Mouse (Mus musculus) hindbrain, embryonic 15.5 days (tissue): ENCODE measurements around the gene 1700013H16Rik. TPM values are rescaled to one million over a fixed set of nuclear protein-coding genes. Genes with fewer than 3 reads are reported as not detected.

Experiments
- ATAC-seq: fragments of 200-750 bp; cut with Nextera tagmentation; 2 replicates; pipeline ENCODE4 v1.8.0; 2017; ENCODE audit warnings: low read depth, moderate number of reproducible peaks, moderate TSS enrichment; ENCODE audit not compliant: low FRiP score
- H3K27ac ChIP-seq: fragments of 300-500 bp; sonication (generic); replicated peaks from 2 replicates; pipeline ENCODE4 v1.5.1; 2015; ENCODE audit warnings: mild to moderate bottlenecking, inconsistent platforms
- H3K27me3 ChIP-seq: fragments of 300-500 bp; sonication (generic); 2 replicates; pipeline ENCODE4 v1.6.1; 2015; ENCODE audit warnings: control low read depth, inconsistent platforms
- H3K36me3 ChIP-seq: fragments of 300-500 bp; sonication (generic); 2 replicates; pipeline ENCODE4 v1.6.1; 2015; ENCODE audit warnings: control low read depth, inconsistent platforms
- H3K4me1 ChIP-seq: fragments of 300-500 bp; sonication (generic); replicated peaks from 2 replicates; pipeline ENCODE4 v1.6.1; 2015; ENCODE audit warnings: control low read depth, inconsistent platforms
- H3K4me2 ChIP-seq: fragments of 300-500 bp; sonication (generic); 2 replicates; pipeline ENCODE4 v1.6.1; 2015; ENCODE audit warnings: moderate library complexity, mild to moderate bottlenecking, inconsistent platforms
- H3K4me3 ChIP-seq: fragments of 300-500 bp; sonication (generic); 2 replicates; pipeline ENCODE4 v1.5.1; 2015; ENCODE audit warnings: mild to moderate bottlenecking, inconsistent platforms
- H3K9ac ChIP-seq: fragments of 300-500 bp; sonication (generic); 2 replicates; pipeline ENCODE4 v1.6.1; 2015; ENCODE audit warnings: inconsistent platforms
- H3K9me3 ChIP-seq: fragments of 300-500 bp; sonication (generic); 2 replicates; pipeline ENCODE4 v1.6.1; 2016; ENCODE audit warnings: control low read depth, inconsistent platforms
- WGBS: fragments of 180-500 bp; shearing (Covaris S2); methylation state at CpG from one replicate; pipeline ENCODE4 v1.1.7; 2015; 5-methylcytosine and 5-hydroxymethylcytosine counted together
- polyA plus RNA-seq: library from polyadenylated mRNA; unstranded; fragments of >200 nt; fragmentation: Nextera tagmentation; extraction: Ambion mirVana; gene quantifications from 2 replicates; pipeline ENCODE4 v1.2.1, GENCODE M21; 2015

The 1700013H16Rik gene
- polyA plus RNA-seq, 1 experiment from 2014 or later: not detected

DNA sequence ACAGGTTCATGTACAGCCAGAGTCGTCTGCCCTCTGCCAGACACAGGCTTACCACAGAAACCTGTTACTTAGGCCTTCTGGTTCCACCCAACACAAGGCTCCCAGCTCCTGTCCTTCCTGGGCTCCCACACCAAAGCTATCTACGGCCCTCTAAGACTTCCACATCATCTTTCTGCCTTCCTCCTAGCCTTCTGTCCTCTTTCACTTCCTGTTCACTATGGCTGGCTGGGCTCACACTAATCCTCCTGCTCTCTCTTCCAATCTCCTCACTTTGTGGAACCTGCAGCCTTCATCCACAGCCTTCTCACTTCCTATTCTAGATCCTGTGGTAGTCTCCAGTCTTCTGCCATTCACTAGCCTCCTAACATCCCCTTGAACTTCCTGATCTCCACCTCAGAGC is 64.5 kb downstream of the 1700013H16Rik start:
- WGBS: 84% methylated on average over 2 of the region's 2 CpGs
- ATAC-seq: no peak

More for the DNA sequence above, 64.5 kb downstream of the 1700013H16Rik start:
- H3K27me3 ChIP-seq: no peaks in the 10 kb centered on the region
- no peak overlapping the region for H3K4me2 ChIP-seq
- no peaks in the 10 kb centered on the region for H3K4me1 ChIP-seq
- H3K9ac ChIP-seq: no peak overlapping the region
- H3K9me3 ChIP-seq: no peaks in the 10 kb centered on the region
- no peaks in the 10 kb centered on the region for H3K36me3 ChIP-seq
- H3K27ac ChIP-seq: no peak overlapping the region
- no peak overlapping the region for H3K4me3 ChIP-seq

Other genes starting within 250 kb of the 1700013H16Rik start
- 209 and 220 TPM in 2 replicates for gene Rtl8c, start 149.8 kb downstream of the 1700013H16Rik start, polyA plus RNA-seq
- not detected in 2 replicates for gene Gm14597, start 148.9 kb downstream of the 1700013H16Rik start, polyA plus RNA-seq
- 221 and 240 TPM in 2 replicates for gene Rtl8a, start 114.1 kb downstream of the 1700013H16Rik start, polyA plus RNA-seq
- gene Rtl8b, start 87.4 kb downstream of the 1700013H16Rik start, polyA plus RNA-seq: 189 and 193 TPM in 2 replicates
- 0.34 TPM in 1 of 2 replicates, not detected in the other for gene 4930502E18Rik, start 33.0 kb downstream of the 1700013H16Rik start, polyA plus RNA-seq
- gene Zfp36l3, start 18.6 kb upstream of the 1700013H16Rik start, polyA plus RNA-seq: not detected in 2 replicates
- 1.5 and 2.6 TPM in 2 replicates for gene Xlr, start 39.9 kb upstream of the 1700013H16Rik start, polyA plus RNA-seq